Mouse (Mus musculus) kidney, postnatal 4 days (tissue): ENCODE results near the gene Usp3.
A peak's percentile ranks its signal among the peaks of the same experiment; 100 is the strongest.

ENCODE experiments used
- DNase-seq, 2 experiments: peaks; one replicate each; pipeline ENCODE4 v3.0.0; 2021; ENCODE audit warnings: mixed read lengths in 2 of 2

Gene Usp3

GRCm38 (mm10) chr9:66571986-66572700 lies 20.8 kb downstream of the Usp3 start:
- DNase-seq: no peak

DNA sequence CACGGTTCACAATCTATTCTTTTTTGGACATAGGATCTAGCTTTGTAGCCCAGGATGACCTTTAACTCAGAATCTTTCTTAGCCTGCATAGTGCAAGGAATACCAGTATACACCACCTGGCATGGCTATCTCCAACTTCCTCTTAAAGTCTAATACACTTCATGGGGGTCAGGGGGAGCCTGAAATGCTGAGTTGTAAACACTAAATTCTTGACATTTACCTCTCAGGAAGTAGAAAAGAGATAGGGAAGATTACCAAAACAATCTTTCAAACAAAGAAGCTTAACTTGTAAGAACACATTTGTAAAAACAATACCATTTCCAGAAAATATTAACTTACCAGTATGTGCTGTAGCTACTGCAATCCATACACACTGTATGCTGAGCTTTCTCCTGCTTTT lies 30.7 kb downstream of the Usp3 start:
- no peak for DNase-seq

DNA sequence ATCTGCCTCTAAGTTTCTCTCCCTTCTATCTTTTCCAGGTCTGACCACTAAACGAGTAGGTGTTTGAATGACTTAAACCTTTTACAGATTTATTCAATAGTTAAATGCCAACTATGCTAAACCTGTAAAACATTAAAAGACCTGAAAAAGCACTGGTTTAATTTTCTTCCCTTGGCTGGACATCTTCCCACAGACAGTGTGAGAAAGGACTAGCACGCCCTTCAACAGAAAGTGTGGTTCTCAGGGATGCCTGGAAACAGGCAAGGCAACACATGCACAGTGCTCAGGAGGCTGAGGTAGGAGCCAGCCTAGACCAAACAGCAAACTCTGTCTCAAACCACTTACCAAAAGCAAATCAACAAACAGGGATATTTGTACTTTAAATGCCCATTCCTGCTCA lies 31.4 kb downstream of the Usp3 start:
- no peak for DNase-seq

DNA sequence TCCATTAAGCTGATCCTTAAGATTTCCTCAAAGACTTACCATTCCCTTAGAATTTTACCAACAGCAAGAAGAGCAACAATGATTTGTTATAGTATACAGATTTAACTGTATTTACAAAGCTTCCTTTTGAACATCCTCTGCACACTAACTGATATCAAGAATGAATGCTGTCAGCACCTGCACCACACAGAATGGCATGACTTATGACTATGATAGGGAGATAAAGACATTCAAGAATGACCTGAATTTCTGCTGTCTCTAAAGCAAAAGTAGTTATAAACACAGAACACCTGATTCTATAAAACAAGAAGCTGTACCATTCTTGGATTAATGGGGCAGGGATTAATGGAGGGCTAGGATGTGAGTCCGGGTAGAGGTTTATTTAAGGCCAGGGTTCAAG lies 32.2 kb downstream of the Usp3 start:
- no peak for DNase-seq

GRCm38 (mm10) chr9:66560295-66560694 lies 32.6 kb downstream of the Usp3 start:
- DNase-seq: peak; percentile 22 to 44

GRCm38 (mm10) chr9:66558971-66559370 lies 34.0 kb downstream of the Usp3 start:
- DNase-seq: no peak

DNA sequence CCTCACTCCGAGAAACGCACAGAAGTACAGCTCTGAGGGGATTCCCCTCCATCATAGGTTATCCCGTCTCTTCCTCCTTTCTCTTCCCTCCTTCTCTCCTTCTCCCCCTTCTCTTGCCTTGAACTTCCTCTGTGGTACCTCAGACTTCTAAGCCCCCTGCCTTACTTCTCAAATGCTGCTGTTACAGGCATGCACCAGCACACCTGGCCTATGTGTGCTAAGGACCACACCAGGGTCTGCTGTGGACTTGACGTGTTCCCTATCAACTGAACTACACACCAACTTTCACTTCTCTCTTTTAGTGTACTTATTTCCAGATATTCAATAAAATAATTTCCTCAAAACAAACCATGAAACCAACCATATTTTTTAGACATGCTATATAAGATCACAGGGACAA lies 50.2 kb downstream of the Usp3 start:
- DNase-seq: no peak

DNA sequence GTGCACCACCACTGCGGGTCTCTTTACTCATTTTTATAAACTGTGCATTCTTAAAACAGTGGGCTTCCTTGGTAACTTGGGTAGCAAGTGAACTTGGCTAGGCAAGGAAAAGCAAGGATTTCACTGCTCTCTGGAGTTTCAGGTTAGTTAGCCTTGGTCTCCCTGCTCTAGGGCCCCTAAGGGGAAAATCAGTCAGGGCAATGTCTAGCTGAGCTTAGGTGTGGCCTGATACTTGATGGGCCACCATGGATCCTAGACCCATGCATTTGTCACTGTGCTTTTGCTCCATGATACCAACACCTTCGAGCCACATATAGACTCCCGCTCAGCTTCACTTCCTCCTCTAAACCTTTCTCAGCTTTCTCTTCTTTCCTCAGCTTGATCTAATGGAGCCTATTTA lies 71.3 kb downstream of the Usp3 start:
- DNase-seq: no peak

GRCm38 (mm10) chr9:66520299-66520698 lies 72.6 kb downstream of the Usp3 start:
- DNase-seq: no peak

GRCm38 (mm10) chr9:66518901-66519300 lies 74.0 kb downstream of the Usp3 start:
- DNase-seq: no peak

GRCm38 (mm10) chr9:66518251-66518650 lies 74.7 kb downstream of the Usp3 start:
- DNase-seq: no peak

GRCm38 (mm10) chr9:66517746-66518145 lies 75.2 kb downstream of the Usp3 start:
- DNase-seq: no peak

- no peak for DNase-seq
Measured at GRCm38 (mm10) chr9:66516296-66516940, 76.5 kb downstream of the Usp3 start.

DNA sequence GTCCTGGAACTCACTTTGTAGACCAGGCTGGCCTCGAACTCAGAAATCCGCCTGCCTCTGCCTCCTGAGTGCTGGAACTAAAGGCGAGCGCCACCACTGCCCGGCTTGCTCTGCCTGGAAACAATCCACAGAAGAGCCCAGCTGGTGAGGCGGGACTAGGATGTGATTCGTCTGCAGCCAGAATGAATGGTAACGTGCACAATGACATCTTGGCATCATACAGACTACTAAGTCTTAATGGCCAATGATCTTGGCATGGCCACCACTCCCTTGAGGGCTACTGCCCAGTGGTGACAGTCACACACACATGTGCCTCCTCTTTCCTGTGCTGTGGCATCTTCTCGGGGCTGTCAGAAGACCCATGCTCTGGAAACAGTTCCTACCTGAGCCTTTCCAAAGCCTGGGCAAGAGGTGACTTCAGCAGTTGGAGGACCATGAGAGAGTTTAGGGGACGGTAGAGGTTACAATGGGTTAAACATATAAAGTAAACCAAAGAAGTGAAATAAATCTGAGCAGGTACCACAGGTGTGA lies 77.2 kb downstream of the Usp3 start:
- no peak for DNase-seq

DNA sequence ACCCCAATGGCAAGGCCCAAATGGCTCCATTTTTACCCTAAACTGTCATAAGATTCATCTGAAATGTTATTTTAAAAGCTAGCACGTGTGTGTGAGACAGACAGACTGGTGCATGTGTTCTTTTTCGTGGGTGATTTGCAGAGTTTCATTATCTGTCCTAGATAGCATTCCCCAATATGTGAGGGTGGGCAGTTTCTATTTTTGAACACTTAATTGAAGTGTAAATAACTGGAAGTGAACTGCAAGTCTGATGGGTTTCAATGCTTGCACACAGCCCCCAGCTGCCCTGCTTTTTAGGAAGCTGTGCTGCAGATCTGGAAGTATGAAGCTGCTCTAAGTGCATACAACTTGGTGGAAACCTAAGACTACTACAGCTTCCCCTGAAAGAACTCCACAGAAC lies 77.8 kb downstream of the Usp3 start:
- no peak for DNase-seq

GRCm38 (mm10) chr9:66514256-66514770 lies 78.6 kb downstream of the Usp3 start, which contains the start of gene Fbxl22:
Gene Fbxl22, minus strand, starts transcription at chr9:66514593.
- DNase-seq: peak; percentile 76 to 83

DNA sequence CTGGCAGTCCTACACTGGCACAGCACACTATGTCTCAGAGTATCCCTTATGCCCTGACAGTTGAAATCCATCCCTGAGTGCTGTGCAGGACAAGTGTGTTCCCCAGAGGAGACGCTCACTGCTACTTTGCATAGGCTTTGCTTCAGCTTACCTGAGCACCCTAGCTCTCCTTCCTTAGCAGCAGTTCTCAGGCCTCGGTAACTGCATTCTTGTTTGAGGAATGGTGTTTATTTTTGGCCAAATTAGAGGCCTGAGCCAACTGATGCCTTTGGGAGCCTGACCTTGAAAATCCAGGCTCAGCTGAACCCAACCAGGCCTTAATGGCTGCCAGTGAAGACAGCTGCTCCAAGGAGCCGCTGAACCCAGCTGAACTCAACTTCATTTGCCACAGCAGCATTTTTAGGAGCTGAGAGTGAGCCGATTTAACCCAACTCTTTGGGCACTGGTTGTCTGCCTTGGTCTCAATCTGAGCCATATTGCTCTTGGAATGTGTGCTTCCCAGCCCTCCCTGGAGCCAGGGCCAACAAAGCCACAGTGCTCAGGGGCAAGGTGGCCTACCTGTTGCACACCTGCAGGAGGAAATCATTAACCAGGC lies 79.2 kb downstream of the Usp3 start:
- DNase-seq: no peak

DNA sequence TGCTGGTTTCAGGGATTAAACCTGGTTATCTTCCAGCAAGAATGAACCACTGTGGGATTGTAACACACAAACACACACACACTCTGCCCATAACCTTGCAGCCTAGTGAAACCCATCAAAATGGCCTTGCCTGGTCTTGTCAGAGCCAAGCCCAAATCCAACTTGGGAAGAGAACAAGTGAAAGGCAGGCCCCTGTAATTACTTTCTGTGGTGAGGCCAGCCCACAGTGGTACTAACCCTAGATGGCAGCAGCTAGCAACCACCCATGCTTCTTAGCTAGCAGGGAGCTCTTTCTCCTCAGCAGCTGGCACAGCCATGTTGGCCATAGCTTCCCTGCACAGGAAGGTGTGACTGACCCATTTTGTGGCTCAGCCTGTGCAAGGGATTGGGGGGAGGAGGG lies 79.8 kb downstream of the Usp3 start:
- DNase-seq: peak; percentile 20 to 40

GRCm38 (mm10) chr9:66512351-66512671 lies 80.6 kb downstream of the Usp3 start:
- peak; percentile 88 to 93 for DNase-seq

DNA sequence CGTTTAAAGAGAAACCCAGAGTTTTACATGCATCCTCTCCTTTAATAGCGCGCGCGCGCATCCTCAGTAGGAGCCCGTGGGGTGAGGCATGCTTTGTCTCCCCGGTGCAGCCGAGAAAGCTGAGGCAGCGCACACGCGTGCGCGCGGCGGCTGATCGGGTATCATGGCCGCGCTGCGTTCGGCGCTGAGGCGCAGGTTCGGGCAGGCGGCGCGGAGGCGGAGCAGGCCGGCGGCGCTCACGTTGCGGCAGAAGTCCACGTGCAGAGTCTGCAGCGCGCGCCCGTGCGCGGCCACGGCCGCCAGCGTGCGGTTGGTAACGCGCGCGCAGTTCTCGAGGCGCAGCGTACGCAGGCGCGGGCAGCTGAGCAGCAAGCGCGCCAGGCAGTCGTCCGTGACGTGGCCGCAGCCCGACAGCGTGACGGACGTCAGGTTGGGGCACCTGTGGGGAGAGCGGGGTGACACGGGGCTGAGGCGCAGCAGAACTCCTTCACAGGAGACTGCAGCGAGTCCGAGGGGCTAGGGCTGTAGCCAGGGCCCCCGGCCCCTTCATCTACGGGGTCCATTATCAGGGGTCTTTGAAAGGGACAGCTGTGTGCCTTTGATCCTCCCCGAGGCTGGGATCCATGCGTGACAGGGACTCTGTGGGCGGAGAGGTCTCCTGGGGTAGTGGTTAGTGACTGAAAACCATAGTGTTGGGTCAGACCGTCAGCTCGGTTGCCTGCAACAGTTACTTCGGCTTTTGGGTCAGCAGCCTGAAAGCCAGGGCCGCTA lies 81.2 kb downstream of the Usp3 start:
- DNase-seq: peak; percentile 94 to 97

DNA sequence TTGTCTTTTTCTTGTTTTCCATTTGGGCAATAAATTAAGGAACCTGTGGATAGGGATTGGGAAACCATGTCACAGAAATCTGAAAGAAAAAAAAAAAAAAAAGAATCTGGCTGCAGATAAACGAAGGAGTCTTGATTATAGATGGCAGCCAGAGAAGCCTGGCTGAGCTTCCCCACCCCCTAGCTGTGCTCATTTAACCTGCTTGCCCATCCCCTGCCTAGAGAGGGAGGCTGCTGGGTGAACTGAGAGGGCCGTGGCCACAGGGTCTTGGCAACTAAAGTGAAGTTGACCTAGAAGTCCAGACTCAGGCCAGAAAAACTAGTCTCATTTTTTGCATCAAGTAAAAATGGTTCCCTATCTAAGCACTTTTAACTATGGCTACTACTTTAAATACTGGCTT lies 82.0 kb downstream of the Usp3 start:
- peak; percentile 40 to 55 for DNase-seq

GRCm38 (mm10) chr9:66510351-66510841 lies 82.5 kb downstream of the Usp3 start:
- DNase-seq: no peak

GRCm38 (mm10) chr9:66508890-66509399 lies 84.0 kb downstream of the Usp3 start:
- no peak for DNase-seq
